Mouse (Mus musculus): ENCODE measurements around the gene Coq8a.
A peak's percentile ranks its signal among the peaks of the same experiment; 100 is the strongest.

Gene Coq8a

GRCm38 (mm10) chr1:180196508-180196907 lies 2.9 kb downstream of the Coq8a start:
- DNase-seq = no peak

GRCm38 (mm10) chr1:180195703-180196381 lies 3.6 kb downstream of the Coq8a start:
- peak; percentile 96 to 98 for DNase-seq

- DNase-seq = peak; percentile 32 to 35
These were observed 4.5 kb downstream of the Coq8a start for GRCm38 (mm10) chr1:180194781-180195471.

- no peak for DNase-seq
These were observed 5.4 kb downstream of the Coq8a start for GRCm38 (mm10) chr1:180194048-180194447.

- no peak for DNase-seq
These were observed 5.9 kb downstream of the Coq8a start for GRCm38 (mm10) chr1:180193391-180193935.

GRCm38 (mm10) chr1:180192866-180193265 lies 6.5 kb downstream of the Coq8a start:
- no peak for DNase-seq

- no peak for DNase-seq
These were observed 7.7 kb downstream of the Coq8a start for GRCm38 (mm10) chr1:180191651-180192220.

- DNase-seq = no peak
These were observed 8.3 kb downstream of the Coq8a start for GRCm38 (mm10) chr1:180191112-180191511.

- no peak for DNase-seq
These were observed 10.5 kb downstream of the Coq8a start for GRCm38 (mm10) chr1:180188951-180189350.

GRCm38 (mm10) chr1:180186371-180186770 lies 13.0 kb downstream of the Coq8a start:
- DNase-seq = no peak

- no peak for DNase-seq
These were observed 13.5 kb downstream of the Coq8a start for GRCm38 (mm10) chr1:180185877-180186276.

- DNase-seq = no peak
These were observed 14.6 kb downstream of the Coq8a start for GRCm38 (mm10) chr1:180184768-180185167.

GRCm38 (mm10) chr1:180183525-180184159 lies 15.8 kb downstream of the Coq8a start:
- no peak for DNase-seq

GRCm38 (mm10) chr1:180182731-180183130 lies 16.7 kb downstream of the Coq8a start:
- DNase-seq = no peak

- no peak for DNase-seq
These were observed 17.5 kb downstream of the Coq8a start for GRCm38 (mm10) chr1:180181966-180182319.

- DNase-seq = no peak
These were observed 18.0 kb downstream of the Coq8a start for GRCm38 (mm10) chr1:180181304-180181965.

GRCm38 (mm10) chr1:180179840-180180239 lies 19.6 kb downstream of the Coq8a start:
- DNase-seq = no peak

GRCm38 (mm10) chr1:180179100-180179499 lies 20.3 kb downstream of the Coq8a start:
- no peak for DNase-seq

GRCm38 (mm10) chr1:180178340-180178739 lies 21.1 kb downstream of the Coq8a start:
- DNase-seq = no peak

GRCm38 (mm10) chr1:180176784-180177183 lies 22.6 kb downstream of the Coq8a start:
- no peak for DNase-seq

- DNase-seq = no peak
These were observed 23.8 kb downstream of the Coq8a start for GRCm38 (mm10) chr1:180175635-180176034.

GRCm38 (mm10) chr1:180175167-180175566 lies 24.2 kb downstream of the Coq8a start:
- DNase-seq = no peak

GRCm38 (mm10) chr1:180174718-180175117 lies 24.7 kb downstream of the Coq8a start:
- DNase-seq = no peak

Measured in thymus, adult 18-20 months (tissue).